Mouse (Mus musculus) midbrain, embryonic 12.5 days (tissue): Measurements from ENCODE around the gene Vopp1. TPM values are rescaled to one million over a fixed set of nuclear protein-coding genes. Genes with fewer than 3 reads are reported as not detected.

ENCODE experiments used
- polyA plus RNA-seq: library from polyadenylated mRNA; unstranded; fragments of >200 nt; fragmentation: Nextera tagmentation; extraction: Ambion mirVana; gene quantifications from 2 replicates; pipeline ENCODE4 v1.2.1, GENCODE M21; 2016

Vopp1 gene
- polyA plus RNA-seq, 1 experiment from 2014 or later = 99.5 TPM

Other genes with a start within 250 kb of the Vopp1 start
- 1.5 TPM in 2 replicates for gene Herc6, start 244.2 kb downstream of the Vopp1 start, polyA plus RNA-seq
- gene Pyurf, start 133.1 kb downstream of the Vopp1 start, polyA plus RNA-seq = 14.6 and 14.9 TPM in 2 replicates
- gene Lancl2, start 122.6 kb downstream of the Vopp1 start, polyA plus RNA-seq = 64.2 and 65.9 TPM in 2 replicates
- gene Vmn1r21, start 25.2 kb upstream of the Vopp1 start, polyA plus RNA-seq = not detected in 2 replicates
- not detected in 2 replicates for gene Vmn1r22, start 82.9 kb upstream of the Vopp1 start, polyA plus RNA-seq
- gene Vmn1r23, start 101.7 kb upstream of the Vopp1 start, polyA plus RNA-seq = not detected in 2 replicates
- not detected in 2 replicates for gene Vmn1r24, start 136.3 kb upstream of the Vopp1 start, polyA plus RNA-seq
- not detected in 2 replicates for gene Vmn1r25, start 155.7 kb upstream of the Vopp1 start, polyA plus RNA-seq
- gene Vmn1r26, start 190.0 kb upstream of the Vopp1 start, polyA plus RNA-seq = not detected in 2 replicates